Comparison of ENCODE assay signal across 15 mouse cellular contexts in the genomic region with DNA sequence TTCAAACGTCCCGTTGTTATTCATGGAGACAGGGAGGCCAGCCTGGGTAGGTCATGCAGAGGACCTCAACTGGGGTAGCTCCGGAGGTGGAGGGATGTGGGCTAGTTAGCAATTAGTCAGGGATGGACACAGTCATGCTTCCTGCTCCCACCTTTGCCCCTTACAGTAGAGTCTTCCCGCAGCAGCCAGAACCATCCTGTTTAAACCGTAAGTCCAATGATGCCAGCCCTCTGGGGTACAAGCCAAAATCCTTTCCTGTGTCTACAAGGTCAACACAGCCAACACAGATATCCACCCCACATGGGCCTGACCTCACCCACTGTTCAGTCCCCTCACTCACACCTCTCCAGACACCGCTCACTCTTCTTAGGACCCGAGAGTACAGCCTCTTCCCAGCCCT. TPM values are rescaled to one million over a fixed set of nuclear protein-coding genes. Genes with fewer than 3 reads are reported as not detected.
"Had no signal": no experiment of that assay in that cellular context is flagged by ENCODE, and none has a peak within 500 bp of the region (broad histone marks: within the 10 kb centered on the region; RNA-seq: fewer than 3 reads in every experiment).

No protein-coding gene starts in this region.

- H3K27me3 ChIP-seq: liver, embryonic 15.5 days; midbrain, embryonic 12.5 days; neural tube, embryonic 15.5 days had no signal

- H3K27ac ChIP-seq: limb, embryonic 10.5 days; liver, embryonic 15.5 days; midbrain, embryonic 12.5 days; neural tube, embryonic 15.5 days; stomach, postnatal 0 days had no signal

- DNase-seq: lung, adult 2 months; lung, postnatal 36 days; right cerebral cortex, adult 18-20 months had no signal

- ATAC-seq: hindbrain, embryonic 16.5 days; inflammation-experienced regulatory T-cells, adult 6 months; intestine, postnatal 0 days; lung, postnatal 0 days; midbrain, embryonic 16.5 days had no signal

- H3K9me3 ChIP-seq: limb, embryonic 10.5 days; liver, embryonic 15.5 days; midbrain, embryonic 12.5 days; neural tube, embryonic 15.5 days had no signal

- H3K4me1 ChIP-seq: midbrain, embryonic 12.5 days; neural tube, embryonic 15.5 days had no signal

- H3K4me3 ChIP-seq: limb, embryonic 10.5 days; liver, embryonic 15.5 days; midbrain, embryonic 12.5 days; neural tube, embryonic 15.5 days had no signal

- H3K9ac ChIP-seq: liver, embryonic 15.5 days; midbrain, embryonic 12.5 days; neural tube, embryonic 15.5 days had no signal

- H3K4me2 ChIP-seq: liver, embryonic 11.5 days; liver, embryonic 15.5 days; midbrain, embryonic 12.5 days; neural tube, embryonic 15.5 days had no signal

- H3K36me3 ChIP-seq: liver, embryonic 15.5 days; midbrain, embryonic 12.5 days; neural tube, embryonic 15.5 days had no signal

RNA-seq across cellular contexts. Expression of a gene that starts 17.7 kb away (rescaled TPM):
- total RNA-seq: megakaryocyte progenitor cell, adult 5-6 weeks had no signal

RNA-seq across cellular contexts. Expression of a gene that starts 48.7 kb away (rescaled TPM):
- polyA plus RNA-seq: inflammation-experienced regulatory T-cells, adult 6 months had no signal
